Mouse (Mus musculus) midbrain, embryonic 12.5 days (tissue): ENCODE data around the gene Zfp667. TPM values are rescaled to one million over a fixed set of nuclear protein-coding genes. Genes with fewer than 3 reads are reported as not detected.
"Not testable (repeated sequence)": the region's sequence is repeated elsewhere in the genome, so short reads cannot be mapped to it uniquely, and the experiment has no call there.

Experiments
- ATAC-seq: fragments of 200-750 bp; cut with Nextera tagmentation; 2 replicates; pipeline ENCODE4 v1.8.0; 2017; ENCODE audit warnings: low read depth, moderate TSS enrichment, moderate library complexity; ENCODE audit not compliant: low FRiP score
- H3K27ac ChIP-seq: fragments of 300-500 bp; sonication (generic); replicated peaks from 2 replicates; pipeline ENCODE4 v1.5.1; 2016; ENCODE audit warnings: mild to moderate bottlenecking
- H3K27me3 ChIP-seq: fragments of 300-500 bp; sonication (generic); 2 replicates; pipeline ENCODE4 v1.6.1; 2016; ENCODE audit warnings: mild to moderate bottlenecking
- H3K36me3 ChIP-seq: fragments of 300-500 bp; sonication (generic); 2 replicates; pipeline ENCODE4 v1.6.1; 2016
- H3K4me1 ChIP-seq: fragments of 300-500 bp; sonication (generic); 2 replicates; pipeline ENCODE4 v1.6.1; 2016
- H3K4me2 ChIP-seq: fragments of 300-500 bp; sonication (generic); replicated peaks from 2 replicates; pipeline ENCODE4 v1.6.1; 2016; ENCODE audit warnings: mild to moderate bottlenecking, moderate library complexity
- H3K4me3 ChIP-seq: fragments of 300-500 bp; sonication (generic); 2 replicates; pipeline ENCODE4 v1.5.1; 2016; ENCODE audit warnings: mild to moderate bottlenecking
- H3K9ac ChIP-seq: fragments of 300-500 bp; sonication (generic); replicated peaks from 2 replicates; pipeline ENCODE4 v1.6.1; 2016; ENCODE audit warnings: mild to moderate bottlenecking, moderate library complexity
- H3K9me3 ChIP-seq: fragments of 300-500 bp; sonication (generic); 2 replicates; pipeline ENCODE4 v1.6.1; 2016; ENCODE audit warnings: mild to moderate bottlenecking
- WGBS: fragments of 180-500 bp; shearing (Covaris S2); methylation state at CpG from one replicate; pipeline ENCODE4 v1.1.7; 2016; 5-methylcytosine and 5-hydroxymethylcytosine counted together
- polyA plus RNA-seq: library from polyadenylated mRNA; unstranded; fragments of >200 nt; fragmentation: Nextera tagmentation; extraction: Ambion mirVana; gene quantifications from 2 replicates; pipeline ENCODE4 v1.2.1, GENCODE M21; 2016

The Zfp667 gene
- polyA plus RNA-seq, 1 experiment from 2014 or later = 14.2 TPM

GRCm38 (mm10) chr7:6265695-6266094 lies 20.7 kb upstream of the Zfp667 start:
- H3K9me3 ChIP-seq = no peaks in the 10 kb centered on the region; the same call in 1 of the 2 replicates
- ATAC-seq = no peak
- H3K4me2 ChIP-seq = no peak overlapping the region
- no peaks in the 10 kb centered on the region for H3K27me3 ChIP-seq
- H3K36me3 ChIP-seq = no peaks in the 10 kb centered on the region
- no peak overlapping the region for H3K4me3 ChIP-seq
- H3K4me1 ChIP-seq = no peaks in the 10 kb centered on the region
- H3K27ac ChIP-seq = no peak overlapping the region
- WGBS = 58% methylated on average over 8 of the region's 8 CpGs
- H3K9ac ChIP-seq = no peak overlapping the region

GRCm38 (mm10) chr7:6277906-6278305 lies 8.5 kb upstream of the Zfp667 start:
- 66% methylated on average over 3 of the region's 3 CpGs for WGBS
- Histone ChIP-seq H3K36me3 (no peaks in the 10 kb centered on the region), H3K9ac (no peak overlapping the region), H3K27me3 (no peaks in the 10 kb centered on the region), H3K4me2 (no peak overlapping the region), H3K9me3 (no peaks in the 10 kb centered on the region), H3K27ac (no peak overlapping the region), H3K4me3 (no peak overlapping the region), H3K4me1 (no peaks in the 10 kb centered on the region)
- no peak for ATAC-seq

DNA sequence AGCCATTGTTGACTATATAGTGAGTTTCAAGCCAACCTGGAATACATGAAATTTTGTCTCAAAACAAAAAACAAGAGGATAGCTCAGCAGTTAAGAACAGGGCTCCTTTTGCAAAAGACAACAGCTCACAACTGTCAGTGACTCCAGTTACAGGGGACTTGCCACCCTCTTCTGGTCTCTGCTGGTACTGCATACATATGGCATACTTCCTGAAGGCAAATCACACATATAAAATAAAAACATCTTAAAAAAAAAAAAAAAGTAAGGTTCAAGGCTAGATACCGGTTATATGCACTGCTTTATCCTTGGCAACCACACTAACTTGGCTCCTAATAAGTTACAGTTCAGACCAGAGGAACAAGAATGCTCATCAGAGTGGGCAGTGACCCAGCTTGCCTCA lies 3.6 kb upstream of the Zfp667 start:
- ATAC-seq = no peak
- no peaks in the 10 kb centered on the region for H3K27me3 ChIP-seq

DNA sequence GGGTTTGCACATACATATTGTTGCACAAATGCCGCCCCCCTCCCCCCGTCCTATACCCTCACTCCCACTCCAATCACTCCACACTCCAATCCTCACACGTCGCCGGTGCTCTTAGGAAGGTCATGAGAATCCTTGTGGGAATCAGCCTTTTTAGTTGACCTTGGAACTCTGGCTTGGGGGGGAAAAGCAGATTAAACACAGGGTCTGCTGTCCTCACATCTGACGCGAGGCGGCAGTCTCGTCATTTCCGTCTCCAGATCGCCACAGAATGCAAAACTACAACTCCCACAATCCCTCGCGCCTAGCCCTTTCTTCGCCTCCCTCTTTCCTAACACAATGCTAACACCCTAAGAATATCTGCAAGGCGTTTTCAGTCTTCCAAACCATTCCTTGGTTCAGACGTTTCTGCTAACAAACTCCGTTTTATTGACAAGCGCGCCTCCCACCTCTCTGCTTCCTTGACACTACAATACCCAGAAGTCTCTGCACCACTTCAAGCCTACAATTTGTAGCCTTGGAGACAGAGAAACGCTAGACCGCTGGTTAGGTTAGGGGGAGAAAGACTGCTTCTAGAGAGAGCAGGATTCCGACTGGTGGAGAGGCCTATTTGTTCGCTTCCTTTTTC lies 2.8 kb upstream of the Zfp667 start:
- Histone ChIP-seq H3K27me3 (no peaks in the 10 kb centered on the region), H3K4me2 (peak overlapping the region; percentile 52), H3K36me3 (no peaks in the 10 kb centered on the region), H3K27ac (peak overlapping the region; percentile 85), H3K4me3 (peak overlapping the region; percentile 52), H3K4me1 (peaks cover 14% of the 10 kb centered on the region), H3K9me3 (no peaks in the 10 kb centered on the region), H3K9ac (peak overlapping the region; percentile 43; the same call in 1 of the 2 replicates)
- peak; percentile 57 for ATAC-seq
- under 1% methylated on average over 23 of the region's 23 CpGs for WGBS

More for the DNA sequence above, 3.6 kb upstream of the Zfp667 start:
- H3K4me1 ChIP-seq = peaks cover 10% of the 10 kb centered on the region
- no peaks in the 10 kb centered on the region for H3K9me3 ChIP-seq
- 0 out of 2 replicates have a peak overlapping the region, but pooled peaks have one; percentile 85 for H3K27ac ChIP-seq
- peak overlapping the region; percentile 52 for H3K4me2 ChIP-seq
- H3K9ac ChIP-seq = peak overlapping the region; percentile 43; the same call in 1 of the 2 replicates
- WGBS = 0% methylated on average over 1 of the region's 1 CpGs
- no peaks in the 10 kb centered on the region for H3K36me3 ChIP-seq
- H3K4me3 ChIP-seq = peak overlapping the region; percentile 52

- Histone ChIP-seq H3K27me3 (no peaks in the 10 kb centered on the region), H3K4me1 (peaks cover 14% of the 10 kb centered on the region), H3K9ac (no peak overlapping the region), H3K9me3 (no peaks in the 10 kb centered on the region), H3K36me3 (no peaks in the 10 kb centered on the region), H3K27ac (no peak overlapping the region), H3K4me3 (no peak overlapping the region), H3K4me2 (no peak overlapping the region)
- ATAC-seq = no peak
- 81% methylated on average over 4 of the region's 4 CpGs for WGBS
These were observed 1.9 kb upstream of the Zfp667 start for GRCm38 (mm10) chr7:6284442-6285012.

- no peaks in the 10 kb centered on the region for H3K27me3 ChIP-seq
- no peak overlapping the region for H3K9ac ChIP-seq
- H3K4me3 ChIP-seq = no peak overlapping the region; the same call in 1 of the 2 replicates
- H3K36me3 ChIP-seq = peaks cover 4% of the 10 kb centered on the region; the same call in 1 of the 2 replicates
- H3K27ac ChIP-seq = no peak overlapping the region
- H3K4me1 ChIP-seq = peaks cover 14% of the 10 kb centered on the region
- ATAC-seq = no peak
- peak overlapping the region; percentile 81 for H3K4me2 ChIP-seq
- no peaks in the 10 kb centered on the region for H3K9me3 ChIP-seq
- WGBS = 91% methylated on average over 6 of the region's 6 CpGs
These were observed 1.0 kb upstream of the Zfp667 start for GRCm38 (mm10) chr7:6285366-6285765.

DNA sequence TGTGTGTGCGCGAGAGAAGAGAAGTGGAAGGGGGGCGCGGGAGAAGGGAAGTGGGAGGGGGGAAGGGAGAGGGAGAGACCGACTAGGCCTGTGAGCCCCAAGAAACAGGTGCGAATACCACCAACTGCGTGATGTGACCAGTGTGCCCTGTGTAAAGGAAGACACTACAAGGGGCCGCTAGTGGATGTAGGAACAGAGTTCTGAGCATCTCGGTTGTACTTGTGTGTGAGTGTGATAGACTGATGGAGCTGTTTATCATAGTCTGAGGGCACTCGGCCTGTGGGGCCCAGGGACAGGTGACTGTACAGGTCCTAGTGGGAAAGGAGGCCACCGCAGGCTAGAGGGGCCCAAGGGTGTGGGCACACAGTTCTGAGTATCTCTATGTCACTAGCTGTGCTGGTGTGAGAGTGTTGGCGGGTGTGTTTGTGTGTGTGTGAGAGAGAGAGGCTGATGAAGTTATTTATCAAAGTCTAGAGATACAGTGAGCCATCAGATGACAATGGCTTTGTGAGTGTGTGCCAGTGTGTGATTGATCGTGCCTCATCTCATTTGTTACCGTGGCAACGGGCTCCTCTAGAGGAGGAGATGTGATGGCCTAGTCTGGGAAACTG lies 647 bp downstream of the Zfp667 start:
- peak; percentile 18 for ATAC-seq
- peak overlapping the region; percentile 81 for H3K4me2 ChIP-seq
- H3K27ac ChIP-seq = peak overlapping the region; percentile 75
- H3K27me3 ChIP-seq = no peaks in the 10 kb centered on the region
- no peaks in the 10 kb centered on the region for H3K9me3 ChIP-seq
- peak overlapping the region; percentile 55 for H3K4me3 ChIP-seq
- peak overlapping the region; percentile 64 for H3K9ac ChIP-seq
- H3K4me1 ChIP-seq = peaks cover 14% of the 10 kb centered on the region
- 31% methylated on average over 14 of the region's 15 CpGs for WGBS
- H3K36me3 ChIP-seq = peaks cover 7% of the 10 kb centered on the region; the same call in 1 of the 2 replicates

DNA sequence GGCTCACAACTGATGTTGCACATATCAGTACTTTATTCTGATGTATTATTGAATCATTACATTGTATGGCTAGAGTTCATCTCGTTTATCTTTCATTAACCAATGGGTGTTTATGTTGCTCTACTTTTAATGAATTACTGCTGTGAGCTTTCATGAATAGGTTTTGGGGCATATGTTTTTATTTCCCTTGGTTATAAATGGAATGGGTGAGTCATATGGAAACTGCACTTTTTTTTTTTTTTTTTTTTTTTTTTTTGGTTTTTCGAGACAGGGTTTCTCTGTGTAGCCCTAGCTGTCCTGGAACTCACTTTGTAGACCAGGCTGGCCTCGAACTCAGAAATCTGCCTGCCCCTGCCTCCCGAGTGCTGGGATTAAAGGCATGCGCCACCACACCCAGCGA lies 4.7 kb downstream of the Zfp667 start:
- H3K27me3 ChIP-seq, ATAC-seq: not testable (repeated sequence)

DNA sequence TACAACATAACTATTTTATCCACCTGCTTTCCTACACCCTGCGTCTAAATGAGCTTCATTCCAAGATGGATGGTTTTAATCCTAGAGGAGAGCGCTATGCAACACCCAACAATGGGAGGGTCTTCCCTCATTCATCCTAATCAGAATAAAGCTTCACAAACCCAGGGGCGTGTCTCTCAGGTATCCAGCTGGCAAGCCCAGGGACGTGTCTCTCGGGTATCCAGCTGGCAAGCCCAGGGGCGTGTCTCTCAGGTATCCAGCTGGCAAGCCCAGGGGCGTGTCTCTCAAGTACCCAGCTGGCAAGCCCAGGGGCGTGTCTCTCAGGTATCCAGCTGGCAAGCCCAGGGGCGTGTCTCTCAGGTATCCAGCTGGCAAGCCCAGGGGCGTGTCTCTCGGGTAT lies 14.4 kb downstream of the Zfp667 start:
- H3K4me1 ChIP-seq, H3K9me3 ChIP-seq, H3K27me3 ChIP-seq, H3K9ac ChIP-seq, H3K4me3 ChIP-seq, H3K4me2 ChIP-seq, H3K27ac ChIP-seq, ATAC-seq: not testable (repeated sequence)
- peaks cover 64% of the 10 kb centered on the region for H3K36me3 ChIP-seq
- 85% methylated on average over 11 of the region's 11 CpGs for WGBS

More for the DNA sequence above, 4.7 kb downstream of the Zfp667 start:
- H3K4me2 ChIP-seq, H3K4me3 ChIP-seq, H3K27ac ChIP-seq, H3K9me3 ChIP-seq, H3K9ac ChIP-seq: not testable (repeated sequence)
- Histone ChIP-seq H3K36me3 (peaks cover 34% of the 10 kb centered on the region), H3K4me1 (peaks cover 14% of the 10 kb centered on the region)
- WGBS = 88% methylated on average over 5 of the region's 6 CpGs

DNA sequence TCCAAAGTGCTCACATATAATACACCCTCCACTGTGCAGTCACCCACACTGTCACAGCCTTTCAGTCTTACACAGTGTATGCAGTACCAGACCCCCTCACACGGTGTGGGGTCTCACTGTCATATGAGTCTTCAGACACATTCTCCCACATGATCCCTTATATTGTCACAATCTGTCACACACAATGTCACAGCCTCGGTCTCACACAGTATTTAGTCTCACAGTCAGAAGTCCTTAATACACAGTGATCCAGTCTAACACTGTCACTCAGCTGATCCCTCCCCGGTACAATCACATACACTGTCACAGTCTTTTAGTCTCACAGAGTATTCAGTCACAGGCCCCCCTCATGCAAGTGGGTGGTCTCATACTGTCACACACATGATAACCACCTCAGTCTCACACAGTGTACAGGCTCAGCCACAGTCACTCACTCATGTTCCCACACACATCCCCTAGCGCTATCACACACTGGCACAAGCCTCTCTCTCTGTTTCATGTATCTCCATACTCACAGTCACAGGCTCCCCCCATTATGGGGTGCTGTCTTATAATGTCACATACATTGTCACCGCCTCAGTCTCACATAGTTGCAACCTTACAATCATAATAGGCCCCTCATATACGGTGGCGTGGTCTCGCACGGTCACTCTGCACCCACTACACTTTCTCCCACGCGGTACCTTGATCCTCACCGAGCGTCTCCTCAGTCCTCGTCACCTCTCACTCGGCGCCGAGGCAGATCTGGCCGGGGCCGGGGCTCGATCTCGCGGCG lies 44.3 kb downstream of the Zfp667 start:
- 17% methylated on average over 23 of the region's 23 CpGs for WGBS
- Histone ChIP-seq H3K27ac (peak overlapping the region; percentile 82), H3K27me3 (no peaks in the 10 kb centered on the region), H3K9me3 (no peaks in the 10 kb centered on the region), H3K9ac (peak overlapping the region; percentile 60), H3K36me3 (no peaks in the 10 kb centered on the region), H3K4me3 (peak overlapping the region; percentile 45), H3K4me1 (peaks cover 11% of the 10 kb centered on the region), H3K4me2 (peak overlapping the region; percentile 53)
- ATAC-seq = peak; percentile 82

GRCm38 (mm10) chr7:6331233-6331956 lies 45.0 kb downstream of the Zfp667 start, which contains the start of gene Zfp583:
TSS of gene Zfp583 (minus strand) at chr7:6331285.
- ATAC-seq = peak; percentile 92
- Histone ChIP-seq H3K36me3 (no peaks in the 10 kb centered on the region), H3K4me3 (peak within 1 kb of the TSS; percentile 45), H3K9me3 (no peaks in the 10 kb centered on the region), H3K27ac (peak within 1 kb of the TSS; percentile 82), H3K27me3 (no peaks in the 10 kb centered on the region), H3K4me2 (peak within 1 kb of the TSS; percentile 53), H3K4me1 (peaks cover 11% of the 10 kb centered on the region), H3K9ac (peak within 1 kb of the TSS; percentile 60)
- WGBS = 6% methylated on average over 31 of the region's 31 CpGs
